Mouse (Mus musculus): ENCODE results near the gene Drosha. TPM values are rescaled to one million over a fixed set of nuclear protein-coding genes. Genes with fewer than 3 reads are reported as not detected.

Drosha gene
- polyA plus RNA-seq (2015; fragmentation: Nextera tagmentation; extraction: Ambion mirVana), result 22.3 and 25.9 TPM in 2 replicates

GRCm38 (mm10) chr15:12824197-12824952 lies at the start of gene Drosha, which contains the start of gene 6030458C11Rik:
Gene Drosha, plus strand, starts transcription at chr15:12824815.
Gene 6030458C11Rik, minus strand, starts transcription at chr15:12824649.
- no peak for TF ChIP-seq CTCF (IDR thresholded peaks at IDR 0.05; ENCODE audit: low read depth)
- Histone ChIP-seq H3K27me3 (ENCODE audit: insufficient read depth, low read length) (no peaks in the 10 kb centered on the region), H3K27ac (peak within 1 kb of the TSS; percentile 72), H3K9me3 (replicated peaks; ENCODE audit: low read length) (no peaks in the 10 kb centered on the region), H3K9ac (ENCODE audit: low read depth, low read length) (peak within 1 kb of the TSS; percentile 94), H3K4me3 (replicated peaks; ENCODE audit: low read depth, low read length) (peak within 1 kb of the TSS; percentile 96), H3K4me2 (ENCODE audit: low read length) (peak within 1 kb of the TSS; percentile 79), H3K36me3 (ENCODE audit: insufficient read depth, low read length) (peaks cover 17% of the 10 kb centered on the region; the same call in 1 of the 2 replicates), H3K4me1 (replicated peaks; ENCODE audit: insufficient read depth, low read length) (peaks cover 5% of the 10 kb centered on the region; the same call in 1 of the 2 replicates)
- DNase-seq (ENCODE audit: low spot score) (peak; percentile 98), ATAC-seq (replicated peaks; ENCODE audit: low FRiP score, low read depth) (peak; percentile 100)
- under 1% methylated on average over 67 of the region's 67 CpGs for WGBS

DNA sequence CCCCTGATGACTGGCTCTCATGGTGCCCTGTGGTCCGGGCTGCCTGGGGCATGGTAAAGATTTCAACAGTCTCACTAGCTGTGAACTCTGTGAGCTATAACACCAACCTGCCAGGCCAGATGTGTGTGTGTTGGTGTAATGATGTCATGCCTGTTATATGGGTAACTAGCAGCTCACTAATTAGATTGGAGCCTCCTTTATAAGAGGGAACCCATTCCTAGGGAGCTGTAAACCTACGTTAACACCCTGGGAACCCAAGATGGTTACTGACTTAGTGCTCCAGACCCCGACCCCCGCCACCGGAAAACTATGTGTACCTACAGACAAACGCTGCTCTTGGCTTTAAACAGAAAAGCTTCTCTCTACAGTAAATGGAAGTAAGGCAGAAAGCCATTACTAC lies 43.3 kb upstream of the Drosha start:
- H3K27ac ChIP-seq, result no peak overlapping the region
- no peak overlapping the region for H3K4me2 ChIP-seq (ENCODE audit: low read length)
- no peak overlapping the region for H3K4me3 ChIP-seq (replicated peaks; ENCODE audit: low read depth, low read length)
- H3K9ac ChIP-seq (ENCODE audit: low read depth, low read length), result no peak overlapping the region
- H3K27me3 ChIP-seq (ENCODE audit: insufficient read depth, low read length), result no peaks in the 10 kb centered on the region
- no peak for DNase-seq (ENCODE audit: low spot score)
- H3K9me3 ChIP-seq (replicated peaks; ENCODE audit: low read length), result no peaks in the 10 kb centered on the region
- WGBS, result 64% methylated on average over 6 of the region's 6 CpGs
- H3K4me1 ChIP-seq (replicated peaks; ENCODE audit: insufficient read depth, low read length), result no peaks in the 10 kb centered on the region
- no peak for ATAC-seq (replicated peaks; ENCODE audit: low FRiP score, low read depth)
- no peaks in the 10 kb centered on the region for H3K36me3 ChIP-seq (ENCODE audit: insufficient read depth, low read length)
- no peak for TF ChIP-seq CTCF (IDR thresholded peaks at IDR 0.05; ENCODE audit: low read depth)

DNA sequence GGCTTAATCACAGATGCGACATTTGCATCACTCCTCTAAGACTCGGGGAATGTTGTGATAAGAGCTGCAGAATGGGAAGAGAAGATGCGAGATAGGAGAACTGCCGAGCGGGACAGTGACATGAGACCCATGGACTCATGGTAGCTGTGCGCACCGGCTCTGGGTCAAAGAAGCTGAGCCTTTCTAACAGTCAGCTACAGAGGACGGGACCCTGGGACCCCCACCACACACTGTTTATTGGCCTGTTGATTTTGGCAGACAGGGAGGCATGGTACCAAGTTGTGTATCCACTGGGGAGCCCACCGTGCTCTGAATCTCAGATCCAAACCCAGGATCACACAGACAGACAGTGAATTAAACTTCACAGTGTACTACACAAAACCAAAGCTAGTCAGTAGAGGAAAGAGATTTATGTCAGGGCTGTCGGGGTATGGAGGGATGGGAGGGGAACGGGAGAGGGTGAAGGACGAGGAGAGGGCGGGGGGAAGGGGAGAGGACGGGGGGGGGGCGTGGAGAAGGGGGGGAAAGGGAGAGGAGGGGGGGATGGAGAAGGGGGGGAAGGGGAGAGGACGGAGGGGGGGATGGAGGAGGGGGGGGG lies 42.8 kb upstream of the Drosha start:
- no peak for TF ChIP-seq CTCF (IDR thresholded peaks at IDR 0.05; ENCODE audit: low read depth)
- H3K36me3 ChIP-seq (ENCODE audit: insufficient read depth, low read length), result no peaks in the 10 kb centered on the region
- H3K4me2 ChIP-seq (ENCODE audit: low read length), result no peak overlapping the region
- ATAC-seq (replicated peaks; ENCODE audit: low FRiP score, low read depth) (no peak), DNase-seq (ENCODE audit: low spot score) (no peak)
- no peak overlapping the region for H3K4me3 ChIP-seq (replicated peaks; ENCODE audit: low read depth, low read length)
- H3K4me1 ChIP-seq (replicated peaks; ENCODE audit: insufficient read depth, low read length), result no peaks in the 10 kb centered on the region
- WGBS, result 45% methylated on average over 12 of the region's 16 CpGs
- no peaks in the 10 kb centered on the region for H3K27me3 ChIP-seq (ENCODE audit: insufficient read depth, low read length)
- no peaks in the 10 kb centered on the region for H3K9me3 ChIP-seq (replicated peaks; ENCODE audit: low read length)
- no peak overlapping the region for H3K9ac ChIP-seq (ENCODE audit: low read depth, low read length)
- H3K27ac ChIP-seq, result no peak overlapping the region

- Histone ChIP-seq H3K9ac (ENCODE audit: low read depth, low read length) (no peak overlapping the region), H3K4me3 (replicated peaks; ENCODE audit: low read depth, low read length) (no peak overlapping the region), H3K4me2 (ENCODE audit: low read length) (no peak overlapping the region), H3K36me3 (ENCODE audit: insufficient read depth, low read length) (no peaks in the 10 kb centered on the region), H3K27ac (no peak overlapping the region), H3K9me3 (replicated peaks; ENCODE audit: low read length) (no peaks in the 10 kb centered on the region), H3K4me1 (replicated peaks; ENCODE audit: insufficient read depth, low read length) (no peaks in the 10 kb centered on the region; the same call in 1 of the 2 replicates), H3K27me3 (ENCODE audit: insufficient read depth, low read length) (no peaks in the 10 kb centered on the region)
- TF ChIP-seq CTCF (IDR thresholded peaks at IDR 0.05; ENCODE audit: low read depth), result peak; percentile 32; the same call in 1 of the 2 replicates
- 75% methylated on average over 5 of the region's 5 CpGs for WGBS
- ATAC-seq (replicated peaks; ENCODE audit: low FRiP score, low read depth) (no peak), DNase-seq (ENCODE audit: low spot score) (no peak)
Measured at GRCm38 (mm10) chr15:12788536-12788935, 36.1 kb upstream of the Drosha start.

DNA sequence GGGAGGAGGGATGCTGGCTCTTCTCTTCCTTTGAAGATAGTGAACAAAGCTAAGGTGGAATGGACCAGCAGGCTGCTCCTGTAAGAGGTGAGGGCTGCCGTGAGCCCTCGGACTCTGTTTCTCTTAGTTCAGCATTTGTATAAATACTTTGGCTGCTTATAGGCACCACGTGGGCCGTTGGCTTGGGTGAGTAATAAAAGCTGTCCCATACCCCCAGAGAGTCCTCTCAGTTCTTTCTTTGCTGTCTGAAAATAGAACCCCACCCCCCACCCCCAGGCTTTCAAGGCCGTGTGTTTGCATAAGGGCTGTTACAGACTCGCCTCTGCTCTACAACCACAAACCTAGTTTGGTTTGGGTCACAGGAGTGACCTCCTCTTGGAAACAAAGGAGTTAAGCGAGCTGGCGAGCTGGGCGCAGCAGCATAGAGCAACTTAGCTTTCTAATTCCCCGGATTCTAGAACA lies 35.2 kb upstream of the Drosha start:
- H3K4me1 ChIP-seq (replicated peaks; ENCODE audit: insufficient read depth, low read length), result no peaks in the 10 kb centered on the region; the same call in 1 of the 2 replicates
- no peak for ATAC-seq (replicated peaks; ENCODE audit: low FRiP score, low read depth)
- H3K4me3 ChIP-seq (replicated peaks; ENCODE audit: low read depth, low read length), result no peak overlapping the region
- TF ChIP-seq CTCF (IDR thresholded peaks at IDR 0.05; ENCODE audit: low read depth), result no peak
- H3K4me2 ChIP-seq (ENCODE audit: low read length), result peak overlapping the region; percentile 37; the same call in 1 of the 2 replicates
- no peaks in the 10 kb centered on the region for H3K27me3 ChIP-seq (ENCODE audit: insufficient read depth, low read length)
- DNase-seq (ENCODE audit: low spot score), result peak; percentile 40
- no peaks in the 10 kb centered on the region for H3K9me3 ChIP-seq (replicated peaks; ENCODE audit: low read length)
- no peaks in the 10 kb centered on the region for H3K36me3 ChIP-seq (ENCODE audit: insufficient read depth, low read length)
- no peak overlapping the region for H3K27ac ChIP-seq
- whole genome bisulfite sequencing, result 15% methylated on average over 10 of the region's 10 CpGs
- H3K9ac ChIP-seq (ENCODE audit: low read depth, low read length), result no peak overlapping the region

GRCm38 (mm10) chr15:12794311-12794710 lies 30.3 kb upstream of the Drosha start:
- Histone ChIP-seq H3K27ac (no peak overlapping the region), H3K9me3 (replicated peaks; ENCODE audit: low read length) (no peaks in the 10 kb centered on the region), H3K27me3 (ENCODE audit: insufficient read depth, low read length) (no peaks in the 10 kb centered on the region), H3K4me1 (replicated peaks; ENCODE audit: insufficient read depth, low read length) (no peaks in the 10 kb centered on the region; the same call in 1 of the 2 replicates), H3K9ac (ENCODE audit: low read depth, low read length) (no peak overlapping the region), H3K4me2 (ENCODE audit: low read length) (no peak overlapping the region), H3K4me3 (replicated peaks; ENCODE audit: low read depth, low read length) (no peak overlapping the region), H3K36me3 (ENCODE audit: insufficient read depth, low read length) (no peaks in the 10 kb centered on the region)
- 74% methylated on average over 6 of the region's 6 CpGs for WGBS
- no peak for TF ChIP-seq CTCF (IDR thresholded peaks at IDR 0.05; ENCODE audit: low read depth)
- no peak for ATAC-seq (replicated peaks; ENCODE audit: low FRiP score, low read depth)
- no peak for DNase-seq (ENCODE audit: low spot score)
